In the genomic region with DNA sequence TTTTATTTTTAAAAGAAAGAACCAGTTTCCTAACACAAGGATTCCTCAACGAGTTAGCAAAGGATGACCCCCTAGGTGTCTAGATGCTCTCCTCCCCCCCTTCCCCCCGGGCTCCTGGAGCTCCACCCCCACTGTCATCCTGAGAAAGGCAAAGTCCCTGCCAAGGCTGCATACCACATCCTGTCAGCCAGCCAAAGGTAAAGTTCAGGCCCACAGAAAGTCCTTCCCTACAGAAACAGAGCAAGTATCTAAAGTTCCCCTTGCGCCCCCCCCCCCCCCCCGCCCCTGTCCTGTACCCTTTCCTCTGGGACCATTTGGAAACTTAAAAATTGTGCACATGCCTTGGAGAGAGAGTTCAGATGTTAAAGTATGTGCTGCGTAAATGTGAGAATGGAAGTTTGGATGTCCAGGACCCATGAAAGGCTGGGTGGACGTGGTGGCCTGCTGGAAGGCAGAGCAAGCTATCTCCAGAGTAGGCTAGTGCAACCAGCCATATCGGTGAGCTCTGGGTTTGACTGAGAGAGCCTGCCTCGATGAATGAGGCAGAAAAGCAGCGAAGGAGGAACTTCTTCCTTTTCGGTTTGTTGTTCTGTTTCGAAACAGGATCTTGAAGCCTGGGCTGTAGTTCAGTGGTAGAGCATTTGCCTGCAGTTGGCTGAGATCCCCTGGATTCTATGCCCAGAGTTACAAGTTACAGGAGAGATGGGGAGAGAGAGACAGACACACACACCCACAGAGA, we compare ENCODE assay signal across 8 mouse cellular contexts. TPM values are rescaled to one million over a fixed set of nuclear protein-coding genes. Genes with fewer than 3 reads are reported as not detected.
DNase-seq lines count a peak whose midpoint lies in the region; ATAC-seq and TF ChIP-seq lines count a peak whose summit lies in the region.

No protein-coding gene starts in this region.

- TF ChIP-seq CTCF in layer of hippocampus, adult 2 months (conservative IDR thresholded peaks at IDR 0.05) = no peak
- no peak for TF ChIP-seq CTCF in lung, postnatal 0 days (IDR thresholded peaks at IDR 0.05)

- no peaks in the 10 kb centered on the region for H3K27me3 ChIP-seq in lung, postnatal 0 days (replicated peaks; ENCODE audit: insufficient read depth, low read length)

- no peak for TF ChIP-seq EP300 in lung, postnatal 0 days (IDR thresholded peaks at IDR 0.05)

- peak; percentile 87 to 90 for ATAC-seq in hematopoietic stem cell, adult 5-6 weeks (replicated peaks in 1 of 2; ENCODE audit: insufficient read depth in 1 of 2, low FRiP score in 2 of 2, low TSS enrichment in 1 of 2, low read depth in 1 of 2, poor library complexity in 2 of 2, severe bottlenecking in 2 of 2)
- ATAC-seq in lung, postnatal 0 days = peak; percentile 73
- ATAC-seq in erythroid progenitor cell, adult 5-6 weeks (replicated peaks; ENCODE audit: low FRiP score, poor library complexity, severe bottlenecking) = no peak

- DNase-seq in heart, adult 11 months = peak; percentile 97
- no peak for DNase-seq in heart, postnatal 25 days (ENCODE audit: low spot score)
- DNase-seq in fat pad, adult 2 months (ENCODE audit: extremely low read depth, low read depth, low spot score) = peak; percentile 59
- peak; percentile 24 to 37 for DNase-seq in layer of hippocampus, adult 2 months (ENCODE audit: low spot score in 2 of 2)
- DNase-seq in lung, postnatal 0 days (ENCODE audit: low spot score) = peak; percentile 87
- peak; percentile 60 to 65 for DNase-seq in right cerebral cortex, postnatal 10 days (ENCODE audit: low spot score in 2 of 2)

- intact Hi-C loops in heart, postnatal 25 days (cut with DNase I) = loop anchor here (5.0 kb wide), 1 partner anchor 45 kb away; a partner anchor contains a TSS

- H3K27ac ChIP-seq in layer of hippocampus, adult 2 months = peak overlapping the region; percentile 8; the same call in 1 of the 2 replicates
- H3K27ac ChIP-seq in lung, postnatal 0 days (ENCODE audit: low read length) = peak overlapping the region; percentile 64

- peak overlapping the region; percentile 31 for H3K4me2 ChIP-seq in lung, postnatal 0 days (replicated peaks; ENCODE audit: low read depth, low read length)

- WGBS in lung, postnatal 0 days = 17% methylated on average over 11 of the region's 11 CpGs

- H3K9me3 ChIP-seq in lung, postnatal 0 days (ENCODE audit: low read length) = no peaks in the 10 kb centered on the region

- no peak overlapping the region for H3K9ac ChIP-seq in lung, postnatal 0 days (replicated peaks; ENCODE audit: low read depth)

- H3K4me1 ChIP-seq in lung, postnatal 0 days (ENCODE audit: insufficient read depth, low read depth, low read length) = peaks cover 4% of the 10 kb centered on the region

- H3K4me3 ChIP-seq in layer of hippocampus, adult 2 months = peak overlapping the region; percentile 44
- H3K4me3 ChIP-seq in lung, postnatal 0 days (ENCODE audit: low read depth, low read length) = no peak overlapping the region; the same call in 1 of the 2 replicates

- H3K36me3 ChIP-seq in lung, postnatal 0 days (ENCODE audit: insufficient read depth, low read length) = no peaks in the 10 kb centered on the region

RNA-seq across cellular contexts. Expression of a gene that starts 46.3 kb away (rescaled TPM):
- total RNA-seq in heart, postnatal 25 days (2021) = under 1 TPM in 1 of 2 experiments, not detected in 1; 0.08 TPM
- total RNA-seq in hematopoietic stem cell, adult 5-6 weeks (2017) = not detected in 2 replicates
- total RNA-seq in layer of hippocampus, adult 2 months (2021) = 1 to 10 TPM in 1 of 2 experiments, under 1 TPM in 1; 0.42 to 1.0 TPM
- not detected in 2 replicates for polyA plus RNA-seq in lung, postnatal 0 days (2015; fragmentation: Nextera tagmentation; extraction: Ambion mirVana)
- total RNA-seq in erythroid progenitor cell, adult 5-6 weeks (2015; ENCODE audit: low replicate concordance) = 0.36 TPM in 1 of 2 replicates, not detected in the other
- not detected in 2 replicates for total RNA-seq in erythroid progenitor cell, adult 5-6 weeks (2017; ENCODE audit: low replicate concordance)
